Mouse (Mus musculus) kidney, adult 2 months (tissue): ENCODE results near the gene Tas2r108.

Source experiments
- CTCF ChIP-seq: fragments of 200-500 bp; conservative IDR thresholded peaks from 2 replicates; pipeline ENCODE4 v1.5.1; 2011; ENCODE audit warnings: low read depth, mild to moderate bottlenecking, control low read depth, low read length, moderate library complexity, mixed read lengths; ENCODE audit not compliant: insufficient read depth, insufficient read length
- POLR2A ChIP-seq: fragments of 200-500 bp; IDR thresholded peaks from one replicate; pipeline ENCODE4 v1.6.1; 2011; ENCODE audit warnings: low read depth, low read length, control low read depth

- no peak for TF ChIP-seq POLR2A
- TF ChIP-seq CTCF, result no peak
These were observed 2.4 kb upstream of the Tas2r108 start, which contains the start of gene Tas2r137 for GRCm38 (mm10) chr6:40490933-40491332.
